Mouse (Mus musculus) small intestine, adult 2 months (tissue): ENCODE results near the gene Tgfb1. TPM values are rescaled to one million over a fixed set of nuclear protein-coding genes. Genes with fewer than 3 reads are reported as not detected.

Source experiments
- H3K27ac ChIP-seq: fragments of 200-500 bp; 2 replicates; pipeline ENCODE4 v1.5.1; 2012; ENCODE audit warnings: low read depth, low read length, control low read depth, inconsistent platforms; ENCODE audit not compliant: insufficient read depth
- H3K27me3 ChIP-seq: fragments of 200-500 bp; 2 replicates; pipeline ENCODE4 v1.6.1; 2012; ENCODE audit warnings: mild to moderate bottlenecking, moderate library complexity, low read length, inconsistent platforms; ENCODE audit not compliant: control insufficient read depth, insufficient read depth
- H3K36me3 ChIP-seq: fragments of 200-500 bp; 2 replicates; pipeline ENCODE4 v1.6.1; 2012; ENCODE audit warnings: mild to moderate bottlenecking, low read length, control low read depth, inconsistent platforms; ENCODE audit not compliant: control insufficient read depth, insufficient read depth
- H3K4me1 ChIP-seq: fragments of 200-500 bp; 2 replicates; pipeline ENCODE4 v1.6.1; 2012; ENCODE audit warnings: low read length, inconsistent platforms, mixed read lengths; ENCODE audit not compliant: control insufficient read depth, insufficient read depth, insufficient read length
- H3K4me3 ChIP-seq: fragments of 200-500 bp; 2 replicates; pipeline ENCODE4 v1.5.1; 2012; ENCODE audit warnings: low read depth, mild to moderate bottlenecking, control low read depth, inconsistent platforms, low read length, moderate library complexity
- CTCF ChIP-seq: fragments of 200-500 bp; IDR thresholded peaks from 2 replicates; pipeline ENCODE4 v1.5.1; 2012; ENCODE audit warnings: low read depth, mild to moderate bottlenecking, control low read depth, inconsistent platforms, low read length, moderate library complexity, mixed read lengths; ENCODE audit not compliant: insufficient replicate concordance, insufficient read length; ENCODE audit errors: extremely low read depth
- POLR2A ChIP-seq: fragments of 200-500 bp; IDR thresholded peaks from 2 replicates; pipeline ENCODE4 v1.6.1; 2012; ENCODE audit warnings: low read depth, mild to moderate bottlenecking, control low read depth, inconsistent platforms, low read length, moderate library complexity
- WGBS: fragments of 180-500 bp; shearing (Covaris S2); methylation state at CpG from one replicate; pipeline ENCODE4 v1.1.7; 2018; 5-methylcytosine and 5-hydroxymethylcytosine counted together
- polyA plus RNA-seq: library from polyadenylated mRNA; depleted of rRNA; stranded (reverse); fragments of >200 nt; gene quantifications from 2 replicates; pipeline ENCODE4 v1.2.3, GENCODE M21; 2012

Gene Tgfb1
- polyA plus RNA-seq, 1 experiment = 24.4 TPM

GRCm38 (mm10) chr7:25675405-25675804 is 11.4 kb upstream of the Tgfb1 start:
- no peak overlapping the region for H3K4me3 ChIP-seq
- H3K27me3 ChIP-seq = peaks cover 15% of the 10 kb centered on the region
- TF ChIP-seq POLR2A = no peak
- no peak for TF ChIP-seq CTCF
- H3K36me3 ChIP-seq = no peaks in the 10 kb centered on the region
- H3K27ac ChIP-seq = no peak overlapping the region
- peaks cover 7% of the 10 kb centered on the region for H3K4me1 ChIP-seq
- WGBS = 51% methylated on average over 6 of the region's 6 CpGs

GRCm38 (mm10) chr7:25676085-25676781 is 10.6 kb upstream of the Tgfb1 start:
- no peak overlapping the region for H3K27ac ChIP-seq
- peaks cover 15% of the 10 kb centered on the region for H3K27me3 ChIP-seq
- H3K36me3 ChIP-seq = no peaks in the 10 kb centered on the region
- H3K4me3 ChIP-seq = no peak overlapping the region
- TF ChIP-seq POLR2A = no peak
- TF ChIP-seq CTCF = no peak
- H3K4me1 ChIP-seq = peaks cover 7% of the 10 kb centered on the region
- WGBS = 17% methylated on average over 15 of the region's 15 CpGs

- Histone ChIP-seq H3K27ac (no peak overlapping the region), H3K4me1 (peaks cover 10% of the 10 kb centered on the region), H3K4me3 (no peak overlapping the region), H3K36me3 (no peaks in the 10 kb centered on the region), H3K27me3 (peaks cover 15% of the 10 kb centered on the region)
- 90% methylated on average over 7 of the region's 7 CpGs for WGBS
- TF ChIP-seq CTCF (no peak), POLR2A (no peak)
These were observed 9.8 kb upstream of the Tgfb1 start for GRCm38 (mm10) chr7:25677013-25677412.

GRCm38 (mm10) chr7:25679971-25680370 is 6.8 kb upstream of the Tgfb1 start:
- no peaks in the 10 kb centered on the region for H3K36me3 ChIP-seq
- WGBS = 7% methylated on average over 6 of the region's 6 CpGs
- H3K27me3 ChIP-seq = peaks cover 7% of the 10 kb centered on the region
- H3K4me1 ChIP-seq = peaks cover 13% of the 10 kb centered on the region
- no peak overlapping the region for H3K4me3 ChIP-seq
- TF ChIP-seq CTCF = no peak
- TF ChIP-seq POLR2A = no peak
- peak overlapping the region; percentile 92 for H3K27ac ChIP-seq

GRCm38 (mm10) chr7:25680514-25681258 is 6.1 kb upstream of the Tgfb1 start, which contains the start of gene B9d2:
Gene B9d2, plus strand, starts transcription at chr7:25680780.
- Histone ChIP-seq H3K4me1 (peaks cover 12% of the 10 kb centered on the region), H3K27me3 (no peaks in the 10 kb centered on the region), H3K27ac (peak within 1 kb of the TSS; percentile 92), H3K36me3 (no peaks in the 10 kb centered on the region), H3K4me3 (peak within 1 kb of the TSS; percentile 86)
- WGBS = under 1% methylated on average over 46 of the region's 46 CpGs
- peak; percentile 50 for TF ChIP-seq POLR2A
- no peak for TF ChIP-seq CTCF

GRCm38 (mm10) chr7:25681341-25682231 is 5.2 kb upstream of the Tgfb1 start:
- Histone ChIP-seq H3K36me3 (no peaks in the 10 kb centered on the region), H3K4me3 (peak overlapping the region; percentile 19; the same call in 1 of the 2 replicates), H3K27ac (peak overlapping the region; percentile 53), H3K27me3 (no peaks in the 10 kb centered on the region), H3K4me1 (peaks cover 9% of the 10 kb centered on the region)
- 60% methylated on average over 15 of the region's 15 CpGs for WGBS
- TF ChIP-seq POLR2A = no peak
- no peak for TF ChIP-seq CTCF
